ENCODE assay signal across 18 mouse cellular contexts in genomic region chr11:43189817-43190593, GRCm38 (mm10). TPM values are rescaled to one million over a fixed set of nuclear protein-coding genes. Genes with fewer than 3 reads are reported as not detected.
"Had no signal": no experiment of that assay in that cellular context is flagged by ENCODE, and none has a peak within 500 bp of the region (broad histone marks: within the 10 kb centered on the region; RNA-seq: fewer than 3 reads in every experiment).

No protein-coding gene starts in this region.

- H3K4me3 ChIP-seq: layer of hippocampus, adult 2 months; limb, embryonic 10.5 days; liver, embryonic 15.5 days; midbrain, embryonic 10.5 days; myocyte; neural tube, embryonic 15.5 days had no signal

- H3K9ac ChIP-seq: liver, embryonic 15.5 days; lung, embryonic 14.5 days; neural tube, embryonic 15.5 days had no signal

- H3K36me3 ChIP-seq: limb, embryonic 10.5 days; liver, embryonic 15.5 days; midbrain, embryonic 10.5 days; neural tube, embryonic 15.5 days had no signal

- H3K27ac ChIP-seq: layer of hippocampus, adult 2 months; limb, embryonic 10.5 days; liver, embryonic 15.5 days; midbrain, embryonic 10.5 days; neural tube, embryonic 15.5 days had no signal

- H3K4me1 ChIP-seq: liver, embryonic 15.5 days; midbrain, embryonic 10.5 days; neural tube, embryonic 15.5 days had no signal

- H3K27me3 ChIP-seq: liver, embryonic 15.5 days; neural tube, embryonic 15.5 days had no signal

- H3K9me3 ChIP-seq: limb, embryonic 10.5 days; liver, embryonic 15.5 days; midbrain, embryonic 10.5 days; neural tube, embryonic 15.5 days had no signal

- H3K4me2 ChIP-seq: liver, embryonic 11.5 days; liver, embryonic 15.5 days; lung, embryonic 14.5 days; neural tube, embryonic 15.5 days had no signal

- DNase-seq: kidney, adult 18-20 months; kidney, postnatal 10 days; kidney, postnatal 4 days; lung, embryonic 14.5 days; lung, postnatal 10 days; lung, postnatal 4 days; midbrain, embryonic 14.5 days; spleen, adult 18-20 months; thymus, adult 2 months; thymus, postnatal 25 days had no signal

RNA-seq across cellular contexts. Expression of gene Atp10b, which starts 40.3 kb away (rescaled TPM):
- total RNA-seq: megakaryocyte, adult 5-6 weeks had no signal
- polyA plus RNA-seq: liver, embryonic 11.5 days had no signal
